Mouse (Mus musculus) ES-Bruce4 (cell line): ENCODE data around the gene Cnnm1. TPM values are rescaled to one million over a fixed set of nuclear protein-coding genes. Genes with fewer than 3 reads are reported as not detected.

Experiments
- H3K27ac ChIP-seq: 2 replicates; pipeline ENCODE4 v1.5.1; 2012; ENCODE audit warnings: low read length, inconsistent platforms; ENCODE audit not compliant: insufficient read depth
- H3K27me3 ChIP-seq: 2 replicates; pipeline ENCODE4 v1.6.1; 2012; ENCODE audit warnings: mild to moderate bottlenecking, low read length, inconsistent platforms; ENCODE audit not compliant: control insufficient read depth, poor library complexity, insufficient read depth, severe bottlenecking
- H3K36me3 ChIP-seq: 2 replicates; pipeline ENCODE4 v1.6.1; 2012; ENCODE audit warnings: inconsistent platforms, mild to moderate bottlenecking, low read length, moderate library complexity; ENCODE audit not compliant: control insufficient read depth, poor library complexity, insufficient read depth, severe bottlenecking
- H3K4me1 ChIP-seq: one replicate; pipeline ENCODE4 v1.8.1; 2011; ENCODE audit warnings: low read length; ENCODE audit not compliant: control insufficient read depth, insufficient read depth
- H3K4me3 ChIP-seq: 2 replicates; pipeline ENCODE4 v1.5.1; 2011; ENCODE audit warnings: low read depth, mild to moderate bottlenecking, low read length
- H3K9ac ChIP-seq: 2 replicates; pipeline ENCODE4 v1.6.1; 2012; ENCODE audit warnings: low read depth, mild to moderate bottlenecking, inconsistent platforms; ENCODE audit not compliant: poor library complexity, severe bottlenecking
- H3K9me3 ChIP-seq: replicated peaks from 2 replicates; pipeline ENCODE4 v1.6.1; 2012; ENCODE audit warnings: mild to moderate bottlenecking, low read length, inconsistent platforms; ENCODE audit not compliant: control insufficient read depth, poor library complexity, insufficient read depth, severe bottlenecking
- CTCF ChIP-seq: IDR thresholded peaks from one replicate; pipeline ENCODE4 v1.8.1; 2011; ENCODE audit warnings: low read depth, low read length
- EP300 ChIP-seq: IDR thresholded peaks from 2 replicates; pipeline ENCODE4 v1.6.1; 2011; ENCODE audit warnings: low read depth, low read length; ENCODE audit not compliant: insufficient read depth
- POLR2A ChIP-seq: IDR thresholded peaks from one replicate; pipeline ENCODE4 v1.8.1; 2011; ENCODE audit warnings: low read length; ENCODE audit not compliant: insufficient read depth
- polyA plus RNA-seq: library from polyadenylated mRNA; stranded (reverse); fragments of >200 nt; gene quantifications from 2 replicates; pipeline ENCODE4 v1.2.4, GENCODE M21; 2011; ENCODE audit warnings: low read depth; ENCODE audit not compliant: missing spikeins, insufficient read depth, insufficient read length

Cnnm1 gene
- polyA plus RNA-seq, 1 experiment, result 0.87 TPM

DNA sequence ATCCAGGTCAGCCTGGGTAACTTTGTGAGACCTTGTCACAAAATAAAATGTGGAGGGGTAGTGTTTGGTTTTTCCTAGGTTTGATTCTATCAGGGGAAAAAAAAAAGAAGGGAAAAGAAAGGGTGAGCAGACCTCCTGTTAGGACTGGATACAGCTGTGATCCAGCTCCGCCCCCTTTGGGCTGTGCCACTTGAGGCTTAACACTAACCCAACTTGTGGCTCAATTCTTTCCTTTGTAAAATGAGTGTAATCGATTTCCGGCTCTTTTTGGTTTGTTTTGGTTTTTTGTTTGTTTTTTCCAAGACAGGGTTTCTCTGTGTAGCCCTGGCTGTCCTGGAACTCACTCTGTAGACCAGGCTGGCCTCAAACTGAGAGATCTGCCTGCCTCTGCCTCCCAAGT lies 21.9 kb downstream of the Cnnm1 start:
- Histone ChIP-seq H3K27ac (no peak overlapping the region), H3K9me3 (no peaks in the 10 kb centered on the region), H3K4me3 (no peak overlapping the region), H3K4me1 (no peaks in the 10 kb centered on the region), H3K27me3 (no peaks in the 10 kb centered on the region; the same call in 1 of the 2 replicates), H3K9ac (no peak overlapping the region), H3K36me3 (no peaks in the 10 kb centered on the region)
- no peak for TF ChIP-seq POLR2A
- TF ChIP-seq EP300, result no peak
- TF ChIP-seq CTCF, result no peak

DNA sequence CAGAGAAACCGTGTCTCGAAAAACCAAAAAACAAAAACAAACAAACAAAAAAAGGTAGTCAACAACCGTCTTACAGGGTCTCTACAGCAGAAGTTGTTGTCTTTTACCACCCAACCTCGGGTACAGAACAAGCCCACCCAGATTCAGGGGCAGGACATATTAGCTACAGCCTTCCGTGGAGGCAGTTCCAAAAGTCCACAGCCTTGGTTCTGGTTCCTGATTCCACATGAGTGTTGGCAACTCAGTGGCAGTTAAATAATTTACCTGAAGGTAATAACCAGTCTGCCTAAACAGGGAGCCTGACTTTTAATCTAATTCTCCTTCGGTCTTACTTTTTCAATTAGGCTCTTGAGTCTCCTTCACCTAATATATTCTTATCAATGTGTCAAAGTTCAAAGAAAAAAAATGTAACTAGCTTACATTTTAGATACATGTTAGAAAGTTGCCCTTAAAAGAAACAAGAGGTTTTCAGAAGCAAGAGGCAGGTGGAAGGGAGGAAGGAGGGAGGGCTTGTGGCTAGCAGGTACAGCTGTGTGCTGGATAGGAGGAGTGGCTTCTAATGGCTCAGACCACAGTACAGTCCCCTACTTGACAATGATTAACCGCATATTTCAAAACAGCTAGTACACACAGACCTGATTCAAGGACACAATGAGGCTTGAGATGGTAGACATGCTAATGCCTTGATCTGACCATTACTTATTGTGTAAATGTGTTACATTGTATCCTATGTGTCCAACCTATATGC lies 23.5 kb downstream of the Cnnm1 start:
- no peak overlapping the region for H3K4me3 ChIP-seq
- H3K27ac ChIP-seq, result no peak overlapping the region
- no peaks in the 10 kb centered on the region; the same call in 1 of the 2 replicates for H3K27me3 ChIP-seq
- H3K9ac ChIP-seq, result no peak overlapping the region
- no peaks in the 10 kb centered on the region for H3K9me3 ChIP-seq
- H3K36me3 ChIP-seq, result no peaks in the 10 kb centered on the region
- H3K4me1 ChIP-seq, result no peaks in the 10 kb centered on the region
- no peak for TF ChIP-seq EP300
- TF ChIP-seq CTCF, result no peak
- TF ChIP-seq POLR2A, result no peak

DNA sequence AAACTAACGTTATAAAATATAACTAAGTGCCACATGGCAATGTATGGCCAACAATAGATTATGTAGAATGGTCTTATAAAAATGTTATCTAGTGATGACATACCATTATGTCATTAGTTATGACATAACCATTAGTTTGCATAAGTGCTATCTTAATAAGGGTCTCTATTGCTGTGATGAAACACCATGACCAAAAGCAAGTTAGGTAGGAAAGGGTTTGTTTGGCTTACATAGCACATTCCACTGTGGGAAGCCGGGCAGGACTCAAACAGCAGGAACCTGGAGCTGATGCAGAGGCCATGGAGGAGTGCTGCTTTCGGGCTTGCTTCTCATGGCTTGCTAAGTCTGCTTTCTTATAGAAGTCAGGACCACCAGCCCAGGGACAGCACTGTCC lies 24.1 kb downstream of the Cnnm1 start:
- H3K27me3 ChIP-seq, result no peaks in the 10 kb centered on the region; the same call in 1 of the 2 replicates
- H3K9ac ChIP-seq, result no peak overlapping the region
- no peak for TF ChIP-seq EP300
- H3K4me1 ChIP-seq, result no peaks in the 10 kb centered on the region
- H3K36me3 ChIP-seq, result no peaks in the 10 kb centered on the region
- H3K27ac ChIP-seq, result no peak overlapping the region
- no peak overlapping the region for H3K4me3 ChIP-seq
- no peaks in the 10 kb centered on the region for H3K9me3 ChIP-seq

DNA sequence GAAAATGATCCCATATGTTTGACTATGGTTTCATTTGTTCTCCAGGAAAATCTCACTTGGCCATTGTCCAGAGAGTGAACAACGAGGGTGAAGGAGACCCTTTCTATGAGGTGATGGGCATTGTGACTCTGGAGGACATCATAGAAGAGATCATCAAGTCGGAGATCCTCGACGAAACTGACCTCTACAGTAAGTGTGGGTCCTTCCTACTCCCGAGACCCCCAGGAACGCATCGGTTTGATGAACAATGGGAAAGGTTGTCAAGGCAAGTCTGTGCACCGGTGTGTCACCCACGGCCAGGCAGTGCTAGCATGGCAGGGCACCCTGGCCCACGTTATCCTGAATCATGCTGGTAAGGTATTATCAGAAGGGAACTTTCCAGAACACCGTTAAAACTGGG lies 24.8 kb downstream of the Cnnm1 start:
- H3K36me3 ChIP-seq, result no peaks in the 10 kb centered on the region
- H3K4me1 ChIP-seq, result no peaks in the 10 kb centered on the region
- no peak overlapping the region for H3K9ac ChIP-seq
- H3K9me3 ChIP-seq, result no peaks in the 10 kb centered on the region
- H3K27me3 ChIP-seq, result no peaks in the 10 kb centered on the region; the same call in 1 of the 2 replicates
- TF ChIP-seq EP300, result no peak
- TF ChIP-seq CTCF, result no peak
- no peak for TF ChIP-seq POLR2A
- no peak overlapping the region for H3K4me3 ChIP-seq
- no peak overlapping the region for H3K27ac ChIP-seq

DNA sequence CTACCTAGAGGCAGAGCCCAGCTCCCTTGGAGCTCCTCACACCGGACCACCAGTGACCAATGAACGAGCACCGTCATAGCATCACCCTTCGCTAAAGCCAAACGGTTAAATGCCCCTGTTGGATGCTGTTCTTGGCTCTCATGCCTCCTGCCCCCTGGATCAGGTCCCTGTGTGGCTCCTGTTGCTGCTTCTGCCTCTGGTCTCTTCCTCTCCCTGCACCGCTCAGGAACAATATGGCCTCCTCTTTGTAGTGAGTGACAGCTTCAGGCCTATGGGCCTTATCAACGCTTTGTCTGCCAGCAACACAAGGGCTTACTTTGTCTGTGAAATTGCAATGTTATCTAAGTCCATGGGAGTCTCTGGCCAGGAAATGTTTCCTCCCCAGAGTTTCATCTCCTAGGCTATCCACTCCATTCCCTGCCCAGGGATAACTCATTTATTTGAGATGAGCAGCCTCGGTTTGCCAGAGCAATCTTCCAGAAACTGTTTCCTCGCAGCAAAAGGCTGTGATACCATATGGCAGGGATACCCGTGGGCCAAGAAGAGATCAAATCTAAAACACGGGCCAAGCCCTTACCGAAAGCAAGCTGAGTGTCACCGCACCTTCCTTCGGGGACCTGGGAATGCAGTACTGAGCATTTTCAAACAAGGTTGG lies 25.5 kb downstream of the Cnnm1 start:
- Histone ChIP-seq H3K9me3 (no peaks in the 10 kb centered on the region), H3K27me3 (no peaks in the 10 kb centered on the region; the same call in 1 of the 2 replicates), H3K27ac (no peak overlapping the region), H3K36me3 (no peaks in the 10 kb centered on the region), H3K4me1 (no peaks in the 10 kb centered on the region), H3K9ac (no peak overlapping the region), H3K4me3 (no peak overlapping the region)
- no peak for TF ChIP-seq POLR2A
- TF ChIP-seq CTCF, result no peak
- no peak for TF ChIP-seq EP300
